Mouse (Mus musculus) common myeloid progenitor, adult 5-6 weeks (primary cell): ENCODE results near the gene Gm10668. TPM values are rescaled to one million over a fixed set of nuclear protein-coding genes. Genes with fewer than 3 reads are reported as not detected.
"Not testable (repeated sequence)": the region's sequence is repeated elsewhere in the genome, so short reads cannot be mapped to it uniquely, and the experiment has no call there.

ENCODE experiments used
- ATAC-seq: replicated peaks from 2 replicates; pipeline ENCODE4 v1.8.0; 2016; ENCODE audit warnings: low read depth, mild to moderate bottlenecking, moderate TSS enrichment, inconsistent platforms; ENCODE audit not compliant: poor library complexity, severe bottlenecking
- total RNA-seq: library from RNA; stranded (forward); fragments of 200-1000, 187-1606 nt; gene quantifications from 2 replicates; pipeline ENCODE4 v1.2.3, GENCODE M21; 2017

Gm10668 gene
- not detected in 2 replicates for total RNA-seq

- not testable (repeated sequence) for ATAC-seq
Measured at GRCm38 (mm10) chr7:20730524-20730923, at the start of gene Gm10668. TSS of gene Gm10668 (minus strand) at chr7:20730624.

- ATAC-seq = not testable (repeated sequence)
Measured at GRCm38 (mm10) chr7:20770885-20771284, 40.5 kb upstream of the Gm10668 start, which contains the start of gene Vmn1r112. TSS of gene Vmn1r112 (plus strand) at chr7:20771185.

- not testable (repeated sequence) for ATAC-seq
Measured at GRCm38 (mm10) chr7:20703116-20703515, 27.3 kb downstream of the Gm10668 start, which contains the start of gene Vmn1r111. TSS of gene Vmn1r111 (minus strand) at chr7:20703216.

Other genes with a start within 250 kb of the Gm10668 start
- not detected in 2 replicates for gene Vmn1r103, start 220.1 kb downstream of the Gm10668 start, total RNA-seq
- not detected in 2 replicates for gene Vmn1r104, start 196.8 kb downstream of the Gm10668 start, total RNA-seq
- not detected in 2 replicates for gene Gm5726, start 184.9 kb downstream of the Gm10668 start, total RNA-seq
- gene Gm4141, start 154.4 kb downstream of the Gm10668 start, total RNA-seq = not detected in 2 replicates
- not detected in 2 replicates for gene Gm4513, start 131.6 kb downstream of the Gm10668 start, total RNA-seq
- gene Vmn1r107, start 61.7 kb downstream of the Gm10668 start, total RNA-seq = not detected in 2 replicates
- gene Vmn1r111, start 27.4 kb downstream of the Gm10668 start, total RNA-seq = not detected in 2 replicates
- gene Vmn1r112, start 40.6 kb upstream of the Gm10668 start, total RNA-seq = not detected in 2 replicates
- gene Vmn1r113, start 56.7 kb upstream of the Gm10668 start, total RNA-seq = not detected in 2 replicates
- not detected in 2 replicates for gene Vmn1r114, start 81.6 kb upstream of the Gm10668 start, total RNA-seq
- gene Vmn1r115, start 114.4 kb upstream of the Gm10668 start, total RNA-seq = not detected in 2 replicates
- not detected in 2 replicates for gene Vmn1r116, start 141.6 kb upstream of the Gm10668 start, total RNA-seq
- gene Vmn1r117, start 153.5 kb upstream of the Gm10668 start, total RNA-seq = not detected in 2 replicates
- not detected in 2 replicates for gene Vmn1r118, start 181.7 kb upstream of the Gm10668 start, total RNA-seq